Mouse (Mus musculus): ENCODE data around the gene Abhd16b.

Abhd16b gene

GRCm38 (mm10) chr2:181537444-181538047 is 44.5 kb downstream of the Abhd16b start:
- no peak for DNase-seq (ENCODE audit: low read depth, low spot score)

- no peak for DNase-seq (ENCODE audit: low read depth, low spot score)
These were observed 48.9 kb downstream of the Abhd16b start for GRCm38 (mm10) chr2:181541761-181542380.

Data from embryo, embryonic 11.5 days (tissue).